Mouse (Mus musculus) stomach, embryonic 16.5 days (tissue): ENCODE measurements around the gene Txnip. TPM values are rescaled to one million over a fixed set of nuclear protein-coding genes. Genes with fewer than 3 reads are reported as not detected.

Experiments used
- ATAC-seq: fragments of 200-750 bp; cut with Nextera tagmentation; 2 replicates; pipeline ENCODE4 v1.8.0; 2017; ENCODE audit warnings: moderate number of reproducible peaks, moderate TSS enrichment; ENCODE audit not compliant: insufficient read depth, low FRiP score
- H3K27ac ChIP-seq: fragments of 300-500 bp; sonication (generic); 2 replicates; pipeline ENCODE4 v1.5.1; 2014; ENCODE audit warnings: low read length
- H3K27me3 ChIP-seq: fragments of 300-500 bp; sonication (generic); 2 replicates; pipeline ENCODE4 v1.6.1; 2014; ENCODE audit warnings: low read length, control low read depth, mixed read lengths; ENCODE audit not compliant: control insufficient read depth, insufficient read depth
- H3K36me3 ChIP-seq: fragments of 300-500 bp; sonication (generic); 2 replicates; pipeline ENCODE4 v1.6.1; 2014; ENCODE audit warnings: low read length; ENCODE audit not compliant: control insufficient read depth, insufficient read depth
- H3K4me1 ChIP-seq: fragments of 300-500 bp; sonication (generic); 2 replicates; pipeline ENCODE4 v1.6.1; 2014; ENCODE audit warnings: low read length, control low read depth, mixed read lengths; ENCODE audit not compliant: control insufficient read depth, insufficient read depth
- H3K4me2 ChIP-seq: fragments of 300-500 bp; sonication (generic); 2 replicates; pipeline ENCODE4 v1.6.1; 2014; ENCODE audit warnings: low read depth, low read length, mixed read lengths
- H3K4me3 ChIP-seq: fragments of 300-500 bp; sonication (generic); replicated peaks from 2 replicates; pipeline ENCODE4 v1.5.1; 2014; ENCODE audit warnings: mild to moderate bottlenecking, low read length
- H3K9ac ChIP-seq: fragments of 300-500 bp; sonication (generic); 2 replicates; pipeline ENCODE4 v1.6.1; 2014; ENCODE audit warnings: low read length
- H3K9me3 ChIP-seq: fragments of 300-500 bp; sonication (generic); replicated peaks from 2 replicates; pipeline ENCODE4 v1.6.1; 2016; ENCODE audit warnings: low read length, control low read depth; ENCODE audit not compliant: control insufficient read depth
- WGBS: fragments of 180-500 bp; shearing (Covaris S2); extraction: QIAGEN DNeasy Blood & Tissue Kit; methylation state at CpG from one replicate; pipeline ENCODE4 v1.1.7; 2014; 5-methylcytosine and 5-hydroxymethylcytosine counted together
- polyA plus RNA-seq: library from polyadenylated mRNA; unstranded; fragments of >200 nt; fragmentation: Nextera tagmentation; extraction: Ambion mirVana; gene quantifications from 2 replicates; pipeline ENCODE4 v1.2.1, GENCODE M21; 2015

Gene Txnip
- polyA plus RNA-seq, 1 experiment from 2014 or later, result 179 TPM

DNA sequence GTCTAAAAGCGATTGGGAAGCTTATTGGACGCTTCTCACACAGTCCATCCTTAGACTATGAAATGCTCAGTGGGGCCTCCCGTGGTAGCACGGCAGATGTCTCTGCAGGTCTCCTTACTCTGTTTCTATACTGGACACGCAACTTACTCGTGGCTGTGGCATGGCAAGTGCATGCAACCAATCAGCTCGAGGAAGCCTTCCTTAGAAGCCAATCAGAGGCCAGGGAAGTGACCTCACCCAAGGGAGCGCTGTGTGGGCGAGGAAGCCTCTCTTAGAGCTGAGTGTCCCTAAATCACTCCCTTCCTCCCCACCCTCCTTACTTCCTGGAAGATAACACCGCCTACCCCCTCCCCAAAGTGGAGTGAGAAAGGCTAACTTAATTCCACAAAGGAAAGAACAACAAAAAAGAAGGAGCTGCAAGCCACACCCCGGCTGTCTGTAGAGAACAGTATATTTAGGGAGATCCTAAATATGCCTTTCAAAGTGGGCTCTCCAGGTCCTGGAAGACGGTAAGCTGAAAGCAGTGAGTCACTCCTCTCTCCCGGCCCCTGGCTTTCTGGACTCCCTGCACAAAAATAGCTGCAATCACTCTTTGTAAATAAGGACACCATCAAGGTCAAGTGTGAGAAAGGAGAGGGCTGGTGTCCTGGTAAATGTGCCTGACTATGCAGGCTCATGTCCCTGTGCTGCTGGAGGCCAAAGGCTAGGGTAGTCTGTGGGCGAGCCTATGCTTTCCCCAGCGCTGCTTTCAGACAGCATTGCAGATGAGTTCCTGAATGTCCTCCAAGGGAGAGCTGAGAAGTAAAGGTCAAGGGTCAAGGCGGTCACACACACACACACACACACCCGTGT lies 19.2 kb downstream of the Txnip start, which contains the start of gene Gm16253:
Gm16253 (plus strand) TSS at position 295 of the 852 bp plus-strand sequence.
- Histone ChIP-seq H3K36me3 (no peaks in the 10 kb centered on the region), H3K4me3 (peak within 1 kb of the TSS; percentile 22), H3K27ac (peak within 1 kb of the TSS; percentile 95), H3K4me1 (peaks cover 27% of the 10 kb centered on the region), H3K4me2 (peak within 1 kb of the TSS; percentile 52), H3K9ac (peak within 1 kb of the TSS; percentile 55), H3K27me3 (no peaks in the 10 kb centered on the region), H3K9me3 (no peaks in the 10 kb centered on the region)
- peak; percentile 92 for ATAC-seq
- WGBS, result 13% methylated on average over 17 of the region's 17 CpGs

GRCm38 (mm10) chr3:96577566-96577965 lies 19.8 kb downstream of the Txnip start:
- no peaks in the 10 kb centered on the region for H3K36me3 ChIP-seq
- no peak overlapping the region for H3K4me3 ChIP-seq
- H3K9me3 ChIP-seq, result no peaks in the 10 kb centered on the region
- no peaks in the 10 kb centered on the region for H3K27me3 ChIP-seq
- no peak for ATAC-seq
- peak overlapping the region; percentile 52 for H3K4me2 ChIP-seq
- H3K27ac ChIP-seq, result peak overlapping the region; percentile 95
- 73% methylated on average over 4 of the region's 4 CpGs for WGBS
- peaks cover 27% of the 10 kb centered on the region for H3K4me1 ChIP-seq
- peak overlapping the region; percentile 55 for H3K9ac ChIP-seq

DNA sequence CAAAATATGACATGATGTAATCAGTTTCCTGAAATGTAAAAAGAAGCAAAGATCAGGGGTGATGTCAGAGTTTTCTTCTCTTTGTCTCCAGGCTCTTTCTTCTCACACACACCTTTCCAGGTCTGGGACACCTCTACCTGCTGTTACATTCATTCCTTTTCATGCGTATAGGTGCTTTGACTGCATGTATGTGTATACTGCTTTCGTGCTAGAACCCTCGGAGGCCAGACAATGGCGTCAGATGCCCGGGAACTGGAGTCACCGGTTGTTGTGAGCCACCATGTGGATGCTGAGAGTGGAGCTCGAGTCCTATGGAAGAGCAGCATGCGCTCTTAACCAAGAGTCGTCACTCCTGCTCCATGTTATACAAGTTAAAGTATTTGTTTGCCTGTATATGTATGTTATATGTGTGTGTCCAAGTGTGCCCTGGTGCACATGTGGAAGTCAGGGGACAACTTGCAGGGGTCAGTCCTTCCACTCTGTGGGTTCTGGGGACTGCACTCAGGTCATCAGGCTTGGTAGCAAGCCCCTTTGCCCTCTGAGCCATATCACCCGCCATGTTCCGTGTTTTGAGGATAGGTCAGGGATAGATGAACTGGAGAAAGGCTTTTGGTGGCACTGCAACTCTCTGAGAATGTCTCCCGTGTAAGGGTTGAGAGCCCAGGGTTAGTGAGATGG lies 20.9 kb downstream of the Txnip start:
- H3K27ac ChIP-seq, result no peak overlapping the region
- 83% methylated on average over 12 of the region's 12 CpGs for WGBS
- peaks cover 27% of the 10 kb centered on the region for H3K4me1 ChIP-seq
- no peaks in the 10 kb centered on the region for H3K9me3 ChIP-seq
- H3K4me2 ChIP-seq, result no peak overlapping the region
- H3K36me3 ChIP-seq, result no peaks in the 10 kb centered on the region
- no peak for ATAC-seq
- H3K4me3 ChIP-seq, result no peak overlapping the region
- no peaks in the 10 kb centered on the region for H3K27me3 ChIP-seq
- H3K9ac ChIP-seq, result no peak overlapping the region

DNA sequence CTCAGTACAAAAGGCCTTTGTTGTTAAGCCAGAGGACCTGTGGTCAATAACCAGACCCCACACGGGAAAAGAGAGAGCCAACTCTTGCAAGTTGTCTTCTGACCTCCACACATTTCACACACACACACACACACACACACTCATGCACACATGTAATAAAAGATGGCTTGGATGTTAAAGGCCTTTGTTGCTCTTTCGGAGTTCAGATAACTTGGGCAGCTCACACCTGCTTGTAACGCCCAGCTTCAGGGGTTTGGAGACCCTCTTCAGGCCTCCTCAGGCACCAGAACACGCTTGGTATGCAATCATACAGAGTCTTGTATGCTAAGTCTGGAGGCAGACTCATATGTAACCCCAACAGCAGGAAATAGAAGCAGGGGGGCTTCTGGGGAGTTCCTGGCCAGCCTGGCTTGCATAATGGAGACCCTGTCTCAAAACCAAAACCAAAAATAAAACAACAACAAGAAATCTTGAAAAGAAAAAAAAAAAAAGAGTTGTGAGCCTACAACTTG lies 21.5 kb downstream of the Txnip start:
- Histone ChIP-seq H3K4me3 (no peak overlapping the region), H3K9ac (no peak overlapping the region), H3K4me2 (no peak overlapping the region), H3K27me3 (no peaks in the 10 kb centered on the region), H3K9me3 (no peaks in the 10 kb centered on the region), H3K27ac (no peak overlapping the region), H3K4me1 (peaks cover 27% of the 10 kb centered on the region), H3K36me3 (no peaks in the 10 kb centered on the region)
- no peak for ATAC-seq
- 78% methylated on average over 4 of the region's 4 CpGs for WGBS

GRCm38 (mm10) chr3:96579885-96580454 lies 22.2 kb downstream of the Txnip start:
- Histone ChIP-seq H3K27ac (no peak overlapping the region), H3K36me3 (no peaks in the 10 kb centered on the region), H3K4me2 (peak overlapping the region; percentile 47), H3K4me3 (peak overlapping the region; percentile 28), H3K9me3 (no peaks in the 10 kb centered on the region), H3K27me3 (no peaks in the 10 kb centered on the region), H3K9ac (peak overlapping the region; percentile 68), H3K4me1 (peaks cover 27% of the 10 kb centered on the region)
- peak; percentile 51; the same call in 1 of the 2 replicates for ATAC-seq
- 14% methylated on average over 16 of the region's 16 CpGs for WGBS

- Histone ChIP-seq H3K4me1 (peaks cover 22% of the 10 kb centered on the region), H3K36me3 (no peaks in the 10 kb centered on the region), H3K9ac (peak overlapping the region; percentile 68; the same call in 1 of the 2 replicates), H3K4me2 (no peak overlapping the region), H3K27ac (no peak overlapping the region), H3K27me3 (no peaks in the 10 kb centered on the region), H3K9me3 (no peaks in the 10 kb centered on the region), H3K4me3 (no peak overlapping the region)
- ATAC-seq, result no peak
- 58% methylated on average over 6 of the region's 6 CpGs for WGBS
Observed at GRCm38 (mm10) chr3:96581141-96581540, 23.4 kb downstream of the Txnip start.

DNA sequence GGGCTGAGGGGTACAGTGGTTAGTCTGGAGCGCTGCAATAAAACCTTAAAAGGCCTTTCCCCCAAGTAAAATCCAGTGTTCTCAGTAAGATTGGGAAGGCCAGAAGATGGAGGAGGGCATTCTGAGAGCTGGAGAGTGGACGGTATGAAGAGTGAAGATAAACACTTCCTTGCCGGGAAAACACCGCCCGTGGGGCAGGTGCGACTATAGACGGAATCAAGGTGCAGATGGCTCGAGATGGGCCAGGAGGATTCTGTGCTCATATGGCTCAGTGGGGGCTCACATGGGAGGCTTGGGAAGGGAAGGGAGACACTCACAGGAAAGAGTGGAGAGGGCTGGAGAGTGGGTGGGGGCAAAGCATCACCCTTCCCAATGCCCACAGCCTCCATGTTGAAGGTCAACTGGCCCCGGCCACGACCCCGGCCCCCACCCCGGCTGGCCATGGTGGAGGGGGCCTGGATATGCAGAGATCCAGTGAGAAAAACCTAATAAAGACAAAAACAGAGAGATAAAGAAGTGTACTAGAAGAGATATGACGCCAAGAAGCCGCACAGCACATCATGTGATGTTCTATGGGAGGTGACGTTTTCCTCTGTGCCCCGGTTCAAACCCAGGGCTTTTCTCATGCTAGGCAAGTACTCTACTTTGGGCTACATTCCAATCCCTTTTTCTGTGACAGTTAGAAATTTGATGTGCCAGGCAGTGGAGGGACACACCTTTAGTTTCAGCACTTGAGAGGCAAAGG lies 24.2 kb downstream of the Txnip start:
- ATAC-seq, result no peak
- WGBS, result 80% methylated on average over 16 of the region's 16 CpGs
- Histone ChIP-seq H3K27me3 (no peaks in the 10 kb centered on the region), H3K9me3 (no peaks in the 10 kb centered on the region), H3K36me3 (no peaks in the 10 kb centered on the region), H3K27ac (no peak overlapping the region), H3K4me3 (no peak overlapping the region), H3K4me2 (no peak overlapping the region), H3K9ac (no peak overlapping the region), H3K4me1 (peaks cover 14% of the 10 kb centered on the region)

- ATAC-seq, result no peak
- WGBS, result 92% methylated on average over 5 of the region's 5 CpGs
Observed at GRCm38 (mm10) chr3:96583386-96583785, 25.6 kb downstream of the Txnip start.

More at GRCm38 (mm10) chr3:96583386-96583785, 25.6 kb downstream of the Txnip start:
- H3K4me1 ChIP-seq, result peaks cover 5% of the 10 kb centered on the region; the same call in 1 of the 2 replicates
- no peak overlapping the region for H3K4me3 ChIP-seq
- no peak overlapping the region for H3K9ac ChIP-seq
- H3K9me3 ChIP-seq, result no peaks in the 10 kb centered on the region; the same call in 1 of the 2 replicates
- H3K4me2 ChIP-seq, result no peak overlapping the region
- no peak overlapping the region for H3K27ac ChIP-seq
- no peaks in the 10 kb centered on the region for H3K27me3 ChIP-seq
- no peaks in the 10 kb centered on the region for H3K36me3 ChIP-seq
